Mouse (Mus musculus) heart, adult 18-20 months (tissue): ENCODE data around the gene Utp14b. TPM values are rescaled to one million over a fixed set of nuclear protein-coding genes. Genes with fewer than 3 reads are reported as not detected.
A peak's percentile ranks its signal among the peaks of the same experiment; 100 is the strongest.

Experiments used
- DNase-seq, 2 experiments: peaks; one replicate each; pipeline ENCODE4 v3.0.0; 2021 to 2022; ENCODE audit warnings: mixed read lengths in 1 of 2
- long read RNA-seq, 2 experiments: library from polyadenylated mRNA; stranded (forward); transcript quantifications; one replicate each; pipeline ENCODE4 v2.0.0; 2021
- total RNA-seq, 2 experiments: library from RNA; stranded (reverse); gene quantifications; 2 replicates each; pipeline ENCODE4 v1.2.3; 2021

Gene Utp14b
- under 1 TPM; 0.87 to 0.99 TPM for total RNA-seq
- long read RNA-seq, experiment 1 = 0 reads
- long read RNA-seq, experiment 2 = 0 reads

- DNase-seq = peak; percentile 96 to 98
These were observed at the start of gene Utp14b, which contains the start of gene Acsl3 for GRCm38 (mm10) chr1:78657671-78658440. Gene Utp14b, plus strand, starts transcription at chr1:78658038. Gene Acsl3, plus strand, starts transcription at chr1:78657825.

GRCm38 (mm10) chr1:78609134-78609907 lies 48.5 kb upstream of the Utp14b start:
- no peak for DNase-seq

GRCm38 (mm10) chr1:78611039-78611438 lies 46.8 kb upstream of the Utp14b start:
- DNase-seq = peak; percentile 14 to 27

- DNase-seq = no peak
These were observed 44.9 kb upstream of the Utp14b start for GRCm38 (mm10) chr1:78612959-78613358.

GRCm38 (mm10) chr1:78624352-78624751 lies 33.5 kb upstream of the Utp14b start:
- no peak for DNase-seq

GRCm38 (mm10) chr1:78634486-78634885 lies 23.4 kb upstream of the Utp14b start:
- no peak for DNase-seq

- no peak for DNase-seq
These were observed 17.0 kb upstream of the Utp14b start for GRCm38 (mm10) chr1:78640871-78641270.

- DNase-seq = no peak
These were observed 16.0 kb upstream of the Utp14b start for GRCm38 (mm10) chr1:78641791-78642190.

GRCm38 (mm10) chr1:78642197-78642596 lies 15.6 kb upstream of the Utp14b start:
- DNase-seq = no peak

- no peak for DNase-seq
These were observed 10.4 kb upstream of the Utp14b start for GRCm38 (mm10) chr1:78647317-78647885.

- DNase-seq = no peak
These were observed 8.4 kb upstream of the Utp14b start for GRCm38 (mm10) chr1:78649269-78650061.

- DNase-seq = peak; percentile 44 to 48
These were observed 1.4 kb upstream of the Utp14b start for GRCm38 (mm10) chr1:78656472-78656871.

- DNase-seq = no peak
These were observed 713 bp upstream of the Utp14b start for GRCm38 (mm10) chr1:78657021-78657629.

GRCm38 (mm10) chr1:78658441-78659269 lies 817 bp downstream of the Utp14b start:
- peak in 1 of 2 experiments; percentile 44 for DNase-seq

GRCm38 (mm10) chr1:78659270-78659823 lies 1.5 kb downstream of the Utp14b start:
- DNase-seq = peak in 1 of 2 experiments; percentile 17

- DNase-seq = no peak
These were observed 6.5 kb downstream of the Utp14b start for GRCm38 (mm10) chr1:78664326-78664725.

- no peak for DNase-seq
These were observed 8.2 kb downstream of the Utp14b start for GRCm38 (mm10) chr1:78665954-78666499.

GRCm38 (mm10) chr1:78666585-78666984 lies 8.7 kb downstream of the Utp14b start:
- no peak for DNase-seq

GRCm38 (mm10) chr1:78682291-78682690 lies 24.5 kb downstream of the Utp14b start:
- no peak for DNase-seq

- DNase-seq = no peak
These were observed 26.3 kb downstream of the Utp14b start for GRCm38 (mm10) chr1:78684128-78684527.
